Mouse (Mus musculus): ENCODE measurements at regions not wholly inside any gene's neighbourhood (a gene's known extent, or its start where the extent isn't known, plus 50 kb on each side); places are given as distances from the start of the nearest gene placed in this dataset.

- no peak overlapping the region for H3K4me3 ChIP-seq (ENCODE audit: low read depth, low read length)
- no peak for ATAC-seq (ENCODE audit: low FRiP score)
- H3K27me3 ChIP-seq (ENCODE audit: control insufficient read depth, insufficient read depth, low read length), result no peaks in the 10 kb centered on the region
- H3K9ac ChIP-seq (ENCODE audit: low read depth, low read length), result no peak overlapping the region
- H3K36me3 ChIP-seq (ENCODE audit: control insufficient read depth, insufficient read depth, low read length), result no peaks in the 10 kb centered on the region
- 78% methylated on average over 6 of the region's 6 CpGs for WGBS
- no peaks in the 10 kb centered on the region for H3K9me3 ChIP-seq (ENCODE audit: control insufficient read depth, low read length)
- H3K4me1 ChIP-seq (replicated peaks; ENCODE audit: control insufficient read depth, insufficient read depth, low read length), result no peaks in the 10 kb centered on the region
- H3K4me2 ChIP-seq (replicated peaks; ENCODE audit: low read depth, low read length), result no peak overlapping the region
- H3K27ac ChIP-seq (ENCODE audit: low read depth, low read length), result no peak overlapping the region
- no peak for DNase-seq (ENCODE audit: low spot score)
Observed at GRCm38 (mm10) chr10:17523558-17524328, 199.3 kb upstream of the Cited2 start.

GRCm38 (mm10) chr10:17527151-17527737 lies 195.8 kb upstream of the Cited2 start:
- 57% methylated on average over 4 of the region's 4 CpGs for WGBS
- no peak for DNase-seq (ENCODE audit: low spot score)

DNA sequence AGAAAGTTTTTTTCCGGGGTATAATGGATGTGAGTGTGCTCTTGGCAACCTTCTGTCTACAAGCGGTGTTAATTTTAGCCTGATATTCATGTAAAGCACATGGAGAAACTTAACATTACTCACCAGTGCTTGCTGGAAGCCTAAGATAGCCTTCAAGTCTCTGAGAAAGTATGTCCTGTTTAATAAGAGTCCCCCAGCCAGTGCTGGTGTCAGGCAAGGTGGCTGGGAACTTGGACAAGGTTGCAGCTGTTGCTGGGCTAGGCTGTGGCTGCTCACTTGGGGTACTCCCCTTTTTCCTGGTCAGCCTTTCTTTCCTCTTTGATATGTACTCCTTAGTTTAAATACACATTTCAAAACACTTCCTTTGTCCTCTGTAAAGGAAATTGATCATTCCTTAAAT lies 194.9 kb upstream of the Cited2 start:
- Histone ChIP-seq H3K27ac (ENCODE audit: low read depth, low read length) (no peak overlapping the region), H3K9me3 (ENCODE audit: control insufficient read depth, low read length) (no peaks in the 10 kb centered on the region), H3K9ac (ENCODE audit: low read depth, low read length) (no peak overlapping the region), H3K27me3 (ENCODE audit: control insufficient read depth, insufficient read depth, low read length) (no peaks in the 10 kb centered on the region), H3K4me1 (replicated peaks; ENCODE audit: control insufficient read depth, insufficient read depth, low read length) (no peaks in the 10 kb centered on the region), H3K36me3 (ENCODE audit: control insufficient read depth, insufficient read depth, low read length) (no peaks in the 10 kb centered on the region), H3K4me3 (ENCODE audit: low read depth, low read length) (no peak overlapping the region), H3K4me2 (replicated peaks; ENCODE audit: low read depth, low read length) (no peak overlapping the region)
- no peak for DNase-seq (ENCODE audit: low spot score)
- ATAC-seq (ENCODE audit: low FRiP score), result no peak
- 82% methylated on average over 2 of the region's 2 CpGs for WGBS

More at GRCm38 (mm10) chr10:17527151-17527737, 195.8 kb upstream of the Cited2 start:
- Histone ChIP-seq H3K36me3 (ENCODE audit: control insufficient read depth, insufficient read depth, low read length) (no peaks in the 10 kb centered on the region), H3K27me3 (ENCODE audit: control insufficient read depth, insufficient read depth, low read length) (no peaks in the 10 kb centered on the region), H3K9me3 (ENCODE audit: control insufficient read depth, low read length) (no peaks in the 10 kb centered on the region), H3K4me1 (replicated peaks; ENCODE audit: control insufficient read depth, insufficient read depth, low read length) (no peaks in the 10 kb centered on the region), H3K9ac (ENCODE audit: low read depth, low read length) (no peak overlapping the region), H3K4me3 (ENCODE audit: low read depth, low read length) (no peak overlapping the region), H3K27ac (ENCODE audit: low read depth, low read length) (no peak overlapping the region), H3K4me2 (replicated peaks; ENCODE audit: low read depth, low read length) (no peak overlapping the region)
- ATAC-seq (ENCODE audit: low FRiP score), result no peak

DNA sequence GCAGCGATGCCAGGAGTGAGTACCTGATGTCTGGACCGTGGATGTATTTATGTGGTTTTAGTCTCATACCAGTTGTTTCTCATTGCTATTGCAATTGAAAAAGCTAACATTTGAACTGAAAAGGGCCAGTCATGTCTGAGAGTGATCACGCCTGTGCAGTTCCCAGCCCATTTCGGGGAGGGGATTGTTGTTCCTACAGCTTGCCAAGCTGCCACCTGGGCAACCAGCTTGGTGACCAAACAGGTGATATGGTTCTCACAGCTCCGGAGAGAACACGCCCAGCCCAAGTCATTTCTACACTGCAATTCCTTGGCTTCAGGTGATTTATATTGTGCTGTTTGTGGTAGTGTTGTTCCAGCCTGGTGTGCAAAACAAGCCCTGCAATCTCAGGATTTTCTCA lies 194.2 kb upstream of the Cited2 start:
- Histone ChIP-seq H3K9ac (ENCODE audit: low read depth, low read length) (no peak overlapping the region), H3K27ac (ENCODE audit: low read depth, low read length) (no peak overlapping the region), H3K9me3 (ENCODE audit: control insufficient read depth, low read length) (no peaks in the 10 kb centered on the region), H3K36me3 (ENCODE audit: control insufficient read depth, insufficient read depth, low read length) (no peaks in the 10 kb centered on the region), H3K4me3 (ENCODE audit: low read depth, low read length) (no peak overlapping the region), H3K27me3 (ENCODE audit: control insufficient read depth, insufficient read depth, low read length) (no peaks in the 10 kb centered on the region), H3K4me2 (replicated peaks; ENCODE audit: low read depth, low read length) (no peak overlapping the region), H3K4me1 (replicated peaks; ENCODE audit: control insufficient read depth, insufficient read depth, low read length) (no peaks in the 10 kb centered on the region)
- no peak for DNase-seq (ENCODE audit: low spot score)
- 91% methylated on average over 6 of the region's 6 CpGs for WGBS
- ATAC-seq (ENCODE audit: low FRiP score), result no peak

DNA sequence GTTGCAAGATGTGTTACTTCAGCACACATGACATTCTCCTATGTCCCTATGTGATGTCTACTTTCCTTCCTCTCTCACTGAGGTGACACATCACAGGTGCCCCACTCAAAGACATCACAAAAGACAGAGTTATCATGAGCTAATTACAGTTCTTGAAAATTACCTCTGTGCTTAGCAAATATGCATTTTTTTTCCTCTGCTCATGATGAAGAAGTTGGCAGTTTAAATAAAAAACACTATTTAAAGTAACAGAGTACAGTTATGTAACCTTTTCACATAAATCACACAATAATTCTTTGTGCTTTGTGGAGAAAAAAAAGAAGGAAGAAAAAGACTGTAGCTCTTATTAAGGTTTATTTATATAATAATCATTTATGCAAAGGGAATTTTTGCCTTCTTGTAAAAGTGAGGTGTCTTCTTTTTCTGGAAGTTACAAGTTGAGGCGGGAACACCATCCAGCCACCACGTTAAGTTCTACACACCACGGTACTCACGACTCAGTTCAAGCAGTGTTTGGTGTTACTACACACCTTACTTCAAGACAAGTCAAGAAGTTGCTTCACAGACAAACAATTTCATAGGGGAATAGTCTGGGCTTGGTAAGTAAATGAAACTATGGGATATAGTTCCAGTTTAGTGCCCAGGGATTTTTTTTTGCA lies 193.0 kb upstream of the Cited2 start:
- Histone ChIP-seq H3K9me3 (ENCODE audit: control insufficient read depth, low read length) (no peaks in the 10 kb centered on the region), H3K4me2 (replicated peaks; ENCODE audit: low read depth, low read length) (no peak overlapping the region), H3K36me3 (ENCODE audit: control insufficient read depth, insufficient read depth, low read length) (no peaks in the 10 kb centered on the region), H3K4me3 (ENCODE audit: low read depth, low read length) (no peak overlapping the region), H3K27me3 (ENCODE audit: control insufficient read depth, insufficient read depth, low read length) (no peaks in the 10 kb centered on the region), H3K9ac (ENCODE audit: low read depth, low read length) (no peak overlapping the region), H3K4me1 (replicated peaks; ENCODE audit: control insufficient read depth, insufficient read depth, low read length) (no peaks in the 10 kb centered on the region), H3K27ac (ENCODE audit: low read depth, low read length) (no peak overlapping the region)
- 97% methylated on average over 4 of the region's 4 CpGs for WGBS
- ATAC-seq (ENCODE audit: low FRiP score), result no peak
- no peak for DNase-seq (ENCODE audit: low spot score)

DNA sequence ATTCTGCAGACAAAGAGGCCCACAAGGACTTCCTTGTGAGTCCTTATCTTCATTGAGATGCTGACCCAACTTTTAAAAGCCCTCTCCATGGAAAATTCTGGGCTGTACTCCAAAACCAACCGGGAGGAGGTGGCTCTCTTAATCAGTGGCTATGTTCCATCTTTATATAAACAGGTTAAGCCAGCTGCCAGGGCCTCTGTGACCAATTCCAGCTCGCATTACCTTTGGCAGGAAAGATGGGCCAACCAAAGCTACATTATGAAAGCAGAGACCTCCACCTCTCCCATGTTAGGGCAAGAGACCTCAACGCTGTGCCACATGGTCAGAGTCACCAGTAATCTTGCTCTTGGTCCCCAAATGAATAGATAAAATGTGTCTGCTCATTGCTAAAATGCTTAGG lies 192.0 kb upstream of the Cited2 start:
- Histone ChIP-seq H3K4me2 (replicated peaks; ENCODE audit: low read depth, low read length) (no peak overlapping the region), H3K4me3 (ENCODE audit: low read depth, low read length) (no peak overlapping the region), H3K9ac (ENCODE audit: low read depth, low read length) (no peak overlapping the region), H3K36me3 (ENCODE audit: control insufficient read depth, insufficient read depth, low read length) (no peaks in the 10 kb centered on the region), H3K27me3 (ENCODE audit: control insufficient read depth, insufficient read depth, low read length) (no peaks in the 10 kb centered on the region), H3K9me3 (ENCODE audit: control insufficient read depth, low read length) (no peaks in the 10 kb centered on the region), H3K4me1 (replicated peaks; ENCODE audit: control insufficient read depth, insufficient read depth, low read length) (no peaks in the 10 kb centered on the region), H3K27ac (ENCODE audit: low read depth, low read length) (no peak overlapping the region)
- ATAC-seq (ENCODE audit: low FRiP score) (no peak), DNase-seq (ENCODE audit: low spot score) (no peak)
- 90% methylated on average over 3 of the region's 3 CpGs for WGBS

- no peaks in the 10 kb centered on the region for H3K36me3 ChIP-seq (ENCODE audit: control insufficient read depth, insufficient read depth, low read length)
- WGBS, result 95% methylated on average over 6 of the region's 6 CpGs
- H3K9ac ChIP-seq (ENCODE audit: low read depth, low read length), result no peak overlapping the region
- H3K4me1 ChIP-seq (replicated peaks; ENCODE audit: control insufficient read depth, insufficient read depth, low read length), result no peaks in the 10 kb centered on the region
- no peaks in the 10 kb centered on the region for H3K27me3 ChIP-seq (ENCODE audit: control insufficient read depth, insufficient read depth, low read length)
- H3K4me3 ChIP-seq (ENCODE audit: low read depth, low read length), result no peak overlapping the region
- ATAC-seq (ENCODE audit: low FRiP score), result no peak
- no peaks in the 10 kb centered on the region for H3K9me3 ChIP-seq (ENCODE audit: control insufficient read depth, low read length)
- no peak for DNase-seq (ENCODE audit: low spot score)
- H3K4me2 ChIP-seq (replicated peaks; ENCODE audit: low read depth, low read length), result no peak overlapping the region
- H3K27ac ChIP-seq (ENCODE audit: low read depth, low read length), result no peak overlapping the region
Observed at GRCm38 (mm10) chr10:17538944-17539533, 184.0 kb upstream of the Cited2 start.

GRCm38 (mm10) chr10:17540404-17541375 lies 182.3 kb upstream of the Cited2 start:
- ATAC-seq (ENCODE audit: low FRiP score), result no peak
- WGBS, result 70% methylated on average over 6 of the region's 6 CpGs
- Histone ChIP-seq H3K4me3 (ENCODE audit: low read depth, low read length) (no peak overlapping the region), H3K4me2 (replicated peaks; ENCODE audit: low read depth, low read length) (no peak overlapping the region), H3K9ac (ENCODE audit: low read depth, low read length) (no peak overlapping the region), H3K27ac (ENCODE audit: low read depth, low read length) (no peak overlapping the region), H3K36me3 (ENCODE audit: control insufficient read depth, insufficient read depth, low read length) (no peaks in the 10 kb centered on the region), H3K9me3 (ENCODE audit: control insufficient read depth, low read length) (no peaks in the 10 kb centered on the region), H3K4me1 (replicated peaks; ENCODE audit: control insufficient read depth, insufficient read depth, low read length) (no peaks in the 10 kb centered on the region), H3K27me3 (ENCODE audit: control insufficient read depth, insufficient read depth, low read length) (no peaks in the 10 kb centered on the region)
- no peak for DNase-seq (ENCODE audit: low spot score)
